Mouse (Mus musculus): ENCODE results near the gene Zcchc4. TPM values are rescaled to one million over a fixed set of nuclear protein-coding genes. Genes with fewer than 3 reads are reported as not detected.
A peak's percentile ranks its signal among the peaks of the same experiment; 100 is the strongest.

The Zcchc4 gene
- polyA plus RNA-seq, 1 experiment from 2014 or later = 24.9 TPM

DNA sequence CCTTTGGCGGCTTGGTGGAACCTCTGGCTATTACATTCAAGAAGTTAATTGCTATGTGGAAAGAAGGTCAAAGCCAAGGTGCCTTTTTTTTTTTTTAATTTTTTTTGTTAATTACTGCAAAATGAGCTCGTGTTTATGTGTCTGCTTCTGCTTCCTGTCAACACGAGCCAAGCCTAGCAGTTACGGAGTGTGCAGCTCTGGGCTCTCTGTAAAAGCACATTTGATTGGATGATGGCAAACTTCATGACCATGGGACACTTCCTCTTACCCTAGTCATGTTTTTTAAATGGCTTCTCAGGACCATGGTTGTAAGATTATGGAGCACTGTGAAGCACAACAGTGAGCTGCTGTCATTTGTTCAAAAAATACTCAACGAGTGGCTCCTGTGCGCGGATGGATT, 31.8 kb downstream of the Zcchc4 start:
- H3K9me3 ChIP-seq (replicated peaks) = no peaks in the 10 kb centered on the region
- WGBS = 64% methylated on average over 7 of the region's 7 CpGs
- H3K4me3 ChIP-seq = no peak overlapping the region
- peaks cover 64% of the 10 kb centered on the region for H3K36me3 ChIP-seq
- DNase-seq (ENCODE audit: low spot score) = no peak
- peaks cover 25% of the 10 kb centered on the region for H3K4me1 ChIP-seq
- H3K27ac ChIP-seq = peak overlapping the region; percentile 16
- H3K27me3 ChIP-seq (ENCODE audit: low read depth, poor library complexity, severe bottlenecking) = no peaks in the 10 kb centered on the region

DNA sequence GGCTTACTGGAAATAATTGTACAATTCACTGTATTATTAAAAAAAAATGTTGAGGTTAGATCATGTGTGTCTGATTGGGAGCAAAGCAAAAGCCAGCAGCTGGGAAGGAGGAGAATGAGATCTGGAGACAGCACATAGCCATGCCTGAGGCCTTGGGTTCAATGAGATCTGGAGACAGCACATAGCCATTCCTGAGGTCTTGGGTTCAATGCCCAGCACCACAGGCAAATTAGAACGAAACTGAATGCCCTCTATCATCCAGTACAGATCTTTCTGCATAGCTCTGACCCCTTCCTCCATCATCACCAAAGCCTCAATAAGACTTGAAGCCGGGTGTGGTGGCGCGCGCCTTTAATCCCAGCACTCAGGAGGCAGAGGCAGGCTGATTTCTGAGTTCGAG, 35.2 kb downstream of the Zcchc4 start:
- H3K27me3 ChIP-seq (ENCODE audit: low read depth, poor library complexity, severe bottlenecking) = no peaks in the 10 kb centered on the region
- no peak overlapping the region for H3K27ac ChIP-seq
- no peak for DNase-seq (ENCODE audit: low spot score)
- peaks cover 68% of the 10 kb centered on the region for H3K36me3 ChIP-seq
- WGBS = 94% methylated on average over 6 of the region's 6 CpGs
- H3K9me3 ChIP-seq (replicated peaks) = no peaks in the 10 kb centered on the region
- peaks cover 23% of the 10 kb centered on the region for H3K4me1 ChIP-seq
- H3K4me3 ChIP-seq = no peak overlapping the region

DNA sequence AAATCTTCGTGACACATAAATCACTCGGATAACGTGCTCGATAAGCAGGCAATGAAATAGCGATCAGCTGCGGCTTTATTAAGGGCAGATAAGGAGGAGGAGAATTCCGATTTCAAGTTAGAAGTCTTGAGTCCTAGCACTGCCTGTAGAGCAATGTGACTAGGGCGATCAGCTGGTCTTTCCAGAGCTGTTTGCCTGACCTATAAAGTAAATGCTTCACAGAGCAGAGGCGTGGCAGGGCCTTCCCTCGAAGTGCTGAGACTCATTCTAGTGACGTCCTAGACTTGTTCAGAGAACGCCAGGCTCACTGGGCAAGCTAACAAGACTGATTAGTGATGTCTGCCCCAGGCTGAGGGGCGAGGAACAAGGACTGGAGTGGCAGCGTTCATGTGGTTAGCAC, 35.8 kb downstream of the Zcchc4 start:
- H3K9me3 ChIP-seq (replicated peaks) = no peaks in the 10 kb centered on the region
- H3K27me3 ChIP-seq (ENCODE audit: low read depth, poor library complexity, severe bottlenecking) = no peaks in the 10 kb centered on the region
- H3K36me3 ChIP-seq = peaks cover 74% of the 10 kb centered on the region
- no peak for DNase-seq (ENCODE audit: low spot score)
- H3K4me3 ChIP-seq = no peak overlapping the region
- WGBS = 93% methylated on average over 14 of the region's 14 CpGs
- H3K4me1 ChIP-seq = peaks cover 17% of the 10 kb centered on the region
- H3K27ac ChIP-seq = no peak overlapping the region

DNA sequence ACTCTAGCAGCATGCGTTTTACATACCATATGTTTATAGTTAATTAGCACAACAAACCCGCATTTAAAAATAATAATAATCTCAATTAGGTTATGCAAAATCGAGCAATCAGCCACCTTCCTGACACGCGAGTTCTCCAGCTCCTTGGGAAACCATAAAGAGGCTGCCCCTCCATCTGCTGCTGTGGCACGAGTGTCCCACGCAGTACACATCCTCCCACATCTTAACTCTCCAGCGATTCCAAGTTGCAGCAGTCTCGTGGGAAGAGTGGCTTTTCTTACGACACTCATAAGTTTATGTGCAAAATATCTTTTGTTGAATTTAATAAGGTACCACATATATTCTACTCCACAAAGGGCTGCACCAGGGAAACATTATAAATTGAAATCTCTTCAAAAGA, 37.2 kb downstream of the Zcchc4 start:
- H3K4me3 ChIP-seq = no peak overlapping the region
- H3K9me3 ChIP-seq (replicated peaks) = no peaks in the 10 kb centered on the region
- WGBS = 94% methylated on average over 10 of the region's 10 CpGs
- H3K36me3 ChIP-seq = peaks cover 84% of the 10 kb centered on the region
- H3K4me1 ChIP-seq = peaks cover 3% of the 10 kb centered on the region
- H3K27me3 ChIP-seq (ENCODE audit: low read depth, poor library complexity, severe bottlenecking) = no peaks in the 10 kb centered on the region
- DNase-seq (ENCODE audit: low spot score) = no peak
- H3K27ac ChIP-seq = no peak overlapping the region

DNA sequence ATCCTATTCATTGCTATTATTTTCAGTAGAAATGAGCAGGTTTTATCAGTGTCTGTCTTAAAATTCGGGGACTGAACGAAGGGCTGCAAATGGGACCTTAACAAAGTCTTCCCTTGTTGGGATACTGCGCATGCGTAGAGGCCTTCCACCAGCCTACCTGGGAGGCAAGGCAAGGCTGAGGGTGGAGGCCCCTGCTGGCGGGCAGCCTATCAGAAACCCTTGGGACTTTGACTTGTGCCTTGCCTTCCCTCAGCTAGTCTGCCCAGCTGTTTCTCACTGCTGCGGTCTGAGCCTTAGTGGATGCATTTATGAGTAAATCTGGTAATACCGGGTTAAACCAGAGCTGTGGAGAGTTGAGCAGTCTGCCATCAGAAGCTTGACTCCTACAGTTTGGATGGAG, 38.1 kb downstream of the Zcchc4 start:
- H3K36me3 ChIP-seq = peaks cover 78% of the 10 kb centered on the region
- no peak overlapping the region for H3K27ac ChIP-seq
- H3K27me3 ChIP-seq (ENCODE audit: low read depth, poor library complexity, severe bottlenecking) = no peaks in the 10 kb centered on the region
- H3K4me3 ChIP-seq = no peak overlapping the region
- 93% methylated on average over 7 of the region's 7 CpGs for WGBS
- no peaks in the 10 kb centered on the region for H3K4me1 ChIP-seq
- H3K9me3 ChIP-seq (replicated peaks) = no peaks in the 10 kb centered on the region
- no peak for DNase-seq (ENCODE audit: low spot score)

DNA sequence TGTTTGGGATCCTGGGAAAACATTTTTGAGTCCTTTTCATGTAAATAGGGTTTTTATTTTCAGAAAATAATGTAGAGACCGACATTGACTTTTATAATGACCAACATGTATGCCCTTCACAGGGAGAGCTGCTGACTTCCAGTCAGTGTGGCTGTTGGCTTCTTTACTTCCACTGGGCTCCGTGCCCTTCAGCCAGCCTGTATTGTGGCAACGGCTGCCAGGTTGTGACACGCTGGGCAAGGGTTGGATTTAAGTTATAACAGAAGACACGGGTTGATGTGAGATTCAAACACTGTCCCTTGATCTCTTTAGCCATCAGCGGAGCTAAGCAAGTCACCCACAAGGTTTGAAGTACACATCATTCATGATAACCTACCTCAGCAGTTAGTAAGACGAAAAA, 43.5 kb downstream of the Zcchc4 start:
- no peak for DNase-seq (ENCODE audit: low spot score)
- H3K36me3 ChIP-seq = peaks cover 69% of the 10 kb centered on the region
- no peak overlapping the region for H3K27ac ChIP-seq
- no peak overlapping the region for H3K4me3 ChIP-seq
- no peaks in the 10 kb centered on the region for H3K9me3 ChIP-seq (replicated peaks)
- WGBS = 92% methylated on average over 7 of the region's 7 CpGs
- no peaks in the 10 kb centered on the region for H3K27me3 ChIP-seq (ENCODE audit: low read depth, poor library complexity, severe bottlenecking)
- H3K4me1 ChIP-seq = no peaks in the 10 kb centered on the region

DNA sequence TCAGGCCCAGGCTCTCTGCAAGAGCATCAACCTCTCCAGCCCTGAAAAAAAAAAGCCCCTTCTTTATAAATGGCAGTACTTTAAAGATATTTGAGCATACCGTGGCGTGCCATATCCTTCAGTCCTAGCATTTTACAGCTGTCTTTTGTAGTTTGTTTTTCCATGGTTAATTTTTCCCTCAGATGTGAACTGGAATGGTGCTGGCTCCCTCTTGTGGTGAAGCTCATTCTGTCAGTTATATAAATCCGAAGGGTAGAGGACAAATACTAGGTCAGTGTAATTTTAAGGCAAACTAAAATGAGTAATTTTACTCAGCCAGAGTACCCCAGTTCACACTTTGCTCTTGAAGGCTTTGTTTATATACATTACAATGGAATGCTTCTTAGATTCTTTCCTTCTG, 46.5 kb downstream of the Zcchc4 start:
- H3K4me3 ChIP-seq = no peak overlapping the region
- peaks cover 60% of the 10 kb centered on the region for H3K36me3 ChIP-seq
- H3K27me3 ChIP-seq (ENCODE audit: low read depth, poor library complexity, severe bottlenecking) = no peaks in the 10 kb centered on the region
- H3K4me1 ChIP-seq = no peaks in the 10 kb centered on the region
- WGBS = 60% methylated on average over 3 of the region's 3 CpGs
- H3K9me3 ChIP-seq (replicated peaks) = no peaks in the 10 kb centered on the region
- H3K27ac ChIP-seq = no peak overlapping the region
- DNase-seq (ENCODE audit: low spot score) = peak; percentile 51

DNA sequence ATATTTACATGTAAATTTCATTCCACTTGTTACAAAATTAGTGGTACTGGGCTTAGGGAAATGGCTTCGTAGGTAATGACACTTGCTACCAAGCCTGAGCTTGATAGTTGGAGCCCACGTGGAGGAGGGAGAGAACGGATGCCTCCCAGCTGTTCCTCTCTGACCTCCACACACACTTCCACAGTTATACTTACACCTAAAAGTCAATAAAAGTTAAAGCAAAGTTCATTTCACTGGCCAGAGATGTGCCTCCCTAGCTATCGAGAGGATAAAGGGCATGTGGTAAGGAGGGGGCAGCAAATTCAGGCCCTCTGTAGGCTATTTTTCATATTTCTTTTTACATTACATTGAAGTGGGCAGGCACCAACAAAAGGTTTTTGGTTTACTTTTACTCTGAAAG, 52.7 kb downstream of the Zcchc4 start:
- Histone ChIP-seq H3K27ac (no peak overlapping the region), H3K36me3 (peaks cover 22% of the 10 kb centered on the region), H3K4me1 (peaks cover 3% of the 10 kb centered on the region; the same call in 1 of the 2 replicates), H3K4me3 (no peak overlapping the region), H3K9me3 (replicated peaks) (no peaks in the 10 kb centered on the region), H3K27me3 (ENCODE audit: low read depth, poor library complexity, severe bottlenecking) (no peaks in the 10 kb centered on the region)
- no peak for DNase-seq (ENCODE audit: low spot score)
- 91% methylated on average over 4 of the region's 4 CpGs for WGBS

DNA sequence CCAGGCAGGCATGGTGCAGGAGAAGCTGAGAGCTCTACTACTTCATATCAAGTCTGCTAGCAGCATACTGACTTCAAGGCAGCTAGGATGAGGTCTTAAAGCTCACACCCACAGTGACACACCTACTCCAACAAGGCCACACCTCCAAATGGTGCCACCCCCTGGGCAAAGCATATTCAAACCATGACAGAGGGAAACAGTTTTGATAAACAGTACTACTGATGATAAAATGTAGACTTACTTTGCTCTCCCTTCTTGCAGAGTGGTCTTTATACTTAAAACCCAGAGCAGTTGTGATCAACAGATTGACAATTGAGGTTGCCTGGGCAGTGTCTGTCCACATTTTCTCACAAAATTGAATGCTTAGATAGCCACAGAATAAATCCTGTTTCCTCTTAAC, 57.8 kb downstream of the Zcchc4 start:
- 0 out of 2 replicates have a peak overlapping the region, but pooled peaks have one; percentile 78 for H3K4me3 ChIP-seq
- no peaks in the 10 kb centered on the region for H3K9me3 ChIP-seq (replicated peaks)
- no peak for DNase-seq (ENCODE audit: low spot score)
- H3K27ac ChIP-seq = peak overlapping the region; percentile 93; the same call in 1 of the 2 replicates
- H3K27me3 ChIP-seq (ENCODE audit: low read depth, poor library complexity, severe bottlenecking) = no peaks in the 10 kb centered on the region
- H3K36me3 ChIP-seq = peaks cover 20% of the 10 kb centered on the region
- H3K4me1 ChIP-seq = peaks cover 13% of the 10 kb centered on the region

DNA sequence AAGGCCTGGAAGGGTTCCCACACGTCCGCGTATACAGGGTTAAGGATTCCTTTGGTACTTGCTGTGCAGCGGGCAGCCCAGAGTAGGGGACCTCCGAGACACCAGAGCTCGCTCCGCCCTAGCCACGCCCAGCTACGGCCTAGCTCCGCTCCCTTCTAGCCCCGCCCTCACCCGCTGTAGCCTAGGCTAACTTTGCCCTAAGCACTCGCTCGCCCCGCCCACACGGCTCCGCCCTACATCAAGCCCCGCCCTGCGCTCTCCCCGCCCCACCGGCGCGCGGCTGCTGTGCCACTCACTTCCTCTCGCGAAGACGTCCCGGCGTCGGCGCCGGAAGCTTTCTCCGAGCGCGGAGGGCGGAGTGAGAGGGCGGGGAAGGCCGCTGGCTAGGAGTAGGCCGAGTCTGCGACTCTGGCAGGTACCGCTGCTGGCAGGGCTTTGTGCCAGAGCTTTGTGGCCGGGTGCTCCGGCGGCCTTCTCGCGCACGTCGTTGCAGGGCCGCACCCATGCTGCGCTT, 58.6 kb downstream of the Zcchc4 start, which contains the start of gene Anapc4:
Gene Anapc4, plus strand, starts transcription at position 252 of the 514 bp plus-strand sequence.
- WGBS = under 1% methylated on average over 50 of the region's 50 CpGs
- Histone ChIP-seq H3K36me3 (peaks cover 28% of the 10 kb centered on the region), H3K4me1 (peaks cover 13% of the 10 kb centered on the region), H3K4me3 (peak within 1 kb of the TSS; percentile 78), H3K9me3 (replicated peaks) (no peaks in the 10 kb centered on the region), H3K27me3 (ENCODE audit: low read depth, poor library complexity, severe bottlenecking) (no peaks in the 10 kb centered on the region), H3K27ac (peak within 1 kb of the TSS; percentile 93)
- DNase-seq (ENCODE audit: low spot score) = peak; percentile 100

DNA sequence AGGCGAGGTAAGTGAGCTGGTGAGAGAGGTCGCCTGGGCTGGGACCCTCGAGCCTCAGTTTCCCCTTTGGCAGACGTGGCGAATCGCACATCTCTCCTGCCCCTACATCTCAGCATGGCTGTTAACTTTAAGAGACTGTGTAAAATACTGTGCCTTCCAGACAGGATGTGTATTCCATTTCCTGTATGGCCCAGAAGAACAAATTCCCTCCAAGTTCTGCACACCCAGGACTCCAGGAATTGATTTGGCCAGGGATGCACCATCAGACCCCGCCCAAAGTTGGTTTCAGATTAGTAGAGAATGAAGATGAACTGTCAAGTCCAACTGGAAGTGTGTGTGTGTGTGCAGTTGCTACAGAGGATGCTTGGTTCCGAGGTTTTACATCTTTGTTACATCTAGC, 59.2 kb downstream of the Zcchc4 start:
- no peak for DNase-seq (ENCODE audit: low spot score)
- H3K4me1 ChIP-seq = peaks cover 13% of the 10 kb centered on the region
- no peaks in the 10 kb centered on the region for H3K27me3 ChIP-seq (ENCODE audit: low read depth, poor library complexity, severe bottlenecking)
- H3K4me3 ChIP-seq = peak overlapping the region; percentile 78
- peak overlapping the region; percentile 93 for H3K27ac ChIP-seq
- H3K36me3 ChIP-seq = peaks cover 34% of the 10 kb centered on the region
- WGBS = 15% methylated on average over 8 of the region's 8 CpGs
- no peaks in the 10 kb centered on the region for H3K9me3 ChIP-seq (replicated peaks)

DNA sequence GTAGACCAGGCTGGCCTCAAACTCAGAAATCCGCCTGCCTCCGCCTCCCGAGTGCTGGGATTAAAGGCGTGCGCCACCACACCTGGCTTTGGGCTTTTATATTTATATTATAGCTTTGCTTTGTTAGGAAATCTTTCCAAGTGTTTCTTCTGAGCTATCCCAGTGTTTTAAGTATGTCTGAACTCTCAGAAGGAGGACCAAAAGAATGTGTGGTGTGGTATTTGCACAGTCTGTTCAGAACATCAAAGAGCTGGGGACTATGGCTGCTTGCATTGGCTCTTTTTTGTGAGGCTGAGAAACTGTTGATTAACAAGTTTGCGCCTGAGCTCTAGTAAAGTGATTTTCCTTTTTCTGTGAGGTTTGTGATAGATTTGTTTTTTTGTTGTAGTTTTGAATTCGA, 69.1 kb downstream of the Zcchc4 start:
- H3K36me3 ChIP-seq = peaks cover 99% of the 10 kb centered on the region
- H3K4me3 ChIP-seq = no peak overlapping the region
- no peaks in the 10 kb centered on the region for H3K27me3 ChIP-seq (ENCODE audit: low read depth, poor library complexity, severe bottlenecking)
- H3K4me1 ChIP-seq = no peaks in the 10 kb centered on the region
- H3K27ac ChIP-seq = no peak overlapping the region
- no peak for DNase-seq (ENCODE audit: low spot score)
- WGBS = 93% methylated on average over 7 of the region's 7 CpGs
- no peaks in the 10 kb centered on the region for H3K9me3 ChIP-seq (replicated peaks)

DNA sequence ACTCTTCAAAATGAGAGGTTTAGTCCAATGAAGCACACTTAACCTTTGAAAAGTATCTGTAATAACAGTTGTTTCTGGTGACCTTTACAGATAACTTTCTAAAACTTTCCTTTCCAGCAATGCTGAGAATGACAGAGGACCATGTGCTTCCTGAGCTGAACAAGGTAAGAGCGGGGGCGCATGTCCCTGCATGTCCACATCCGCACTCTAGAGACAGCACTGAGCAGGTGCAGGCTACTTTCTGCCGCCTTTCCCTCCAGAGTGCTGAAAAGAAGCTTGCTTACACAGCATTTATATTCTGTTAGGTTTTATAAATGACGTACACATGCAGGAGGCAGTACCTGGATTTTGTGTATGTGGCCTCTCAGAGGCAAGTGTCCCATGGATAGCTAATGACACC, 80.5 kb downstream of the Zcchc4 start:
- H3K36me3 ChIP-seq = peaks cover 95% of the 10 kb centered on the region
- no peaks in the 10 kb centered on the region for H3K9me3 ChIP-seq (replicated peaks)
- no peak for DNase-seq (ENCODE audit: low spot score)
- H3K4me1 ChIP-seq = no peaks in the 10 kb centered on the region
- no peak overlapping the region for H3K27ac ChIP-seq
- H3K4me3 ChIP-seq = no peak overlapping the region
- 87% methylated on average over 5 of the region's 5 CpGs for WGBS
- no peaks in the 10 kb centered on the region for H3K27me3 ChIP-seq (ENCODE audit: low read depth, poor library complexity, severe bottlenecking)

DNA sequence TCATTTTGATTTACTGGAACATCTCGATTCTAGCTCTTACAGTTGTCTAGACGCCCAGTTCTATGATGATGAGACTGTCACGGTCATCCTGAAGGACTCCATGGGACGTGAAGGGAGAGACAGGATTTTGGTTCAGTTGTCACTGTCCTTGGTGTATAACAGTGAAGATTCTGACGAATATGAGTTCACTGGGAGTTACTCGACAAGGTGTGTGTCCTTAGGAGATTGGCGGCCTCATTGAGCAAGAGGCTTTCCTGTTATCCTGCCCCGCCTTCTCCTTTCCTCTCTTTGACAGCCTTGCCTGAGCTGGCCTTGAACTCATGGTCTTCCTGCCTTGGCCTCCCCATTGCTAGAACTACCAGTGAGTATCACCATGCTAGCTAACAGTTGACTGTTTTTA, 89.2 kb downstream of the Zcchc4 start:
- no peaks in the 10 kb centered on the region for H3K4me1 ChIP-seq
- H3K27ac ChIP-seq = no peak overlapping the region
- peaks cover 94% of the 10 kb centered on the region for H3K36me3 ChIP-seq
- 95% methylated on average over 8 of the region's 8 CpGs for WGBS
- no peak for DNase-seq (ENCODE audit: low spot score)
- no peaks in the 10 kb centered on the region for H3K9me3 ChIP-seq (replicated peaks)
- H3K4me3 ChIP-seq = no peak overlapping the region
- no peaks in the 10 kb centered on the region for H3K27me3 ChIP-seq (ENCODE audit: low read depth, poor library complexity, severe bottlenecking)

Measured in limb, embryonic 10.5 days (tissue).